Mouse (Mus musculus): ENCODE data around the gene Adamts20. TPM values are rescaled to one million over a fixed set of nuclear protein-coding genes. Genes with fewer than 3 reads are reported as not detected.
A peak's percentile ranks its signal among the peaks of the same experiment; 100 is the strongest.

Gene Adamts20
- total RNA-seq, 2 experiments from 2014 or later: 11.1 to 14.0 TPM

- peak; percentile 25 to 72 for DNase-seq (ENCODE audit: low spot score in 2 of 2)
These were observed 210.9 kb downstream of the Adamts20 start for GRCm38 (mm10) chr15:94254091-94254860.

- DNase-seq (ENCODE audit: low spot score in 2 of 2): peak in 1 of 2 experiments; percentile 76
These were observed 212.1 kb downstream of the Adamts20 start for GRCm38 (mm10) chr15:94252962-94253712.

DNA sequence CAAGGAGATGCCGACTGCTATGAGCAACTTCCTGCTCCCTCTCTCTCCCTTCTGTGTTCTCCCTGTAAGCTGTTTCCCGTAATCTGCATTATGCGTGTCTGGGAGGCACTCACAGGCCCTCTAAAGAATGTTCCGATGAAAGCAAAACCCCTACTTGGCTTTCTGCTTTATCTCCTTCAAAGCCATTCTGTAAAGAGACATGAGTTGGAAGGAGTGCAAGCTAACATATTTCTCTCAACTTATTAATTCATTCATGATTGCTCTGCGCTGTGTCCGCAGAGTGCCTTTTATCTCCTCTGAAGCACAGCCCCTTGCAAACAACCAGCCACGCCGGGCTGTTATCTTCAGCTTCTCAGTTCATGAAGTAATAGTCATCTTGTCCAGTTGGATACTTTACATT is 215.5 kb downstream of the Adamts20 start:
- DNase-seq (ENCODE audit: low spot score in 2 of 2): no peak

GRCm38 (mm10) chr15:94248386-94248785 is 216.8 kb downstream of the Adamts20 start:
- DNase-seq (ENCODE audit: low spot score in 2 of 2): no peak

DNA sequence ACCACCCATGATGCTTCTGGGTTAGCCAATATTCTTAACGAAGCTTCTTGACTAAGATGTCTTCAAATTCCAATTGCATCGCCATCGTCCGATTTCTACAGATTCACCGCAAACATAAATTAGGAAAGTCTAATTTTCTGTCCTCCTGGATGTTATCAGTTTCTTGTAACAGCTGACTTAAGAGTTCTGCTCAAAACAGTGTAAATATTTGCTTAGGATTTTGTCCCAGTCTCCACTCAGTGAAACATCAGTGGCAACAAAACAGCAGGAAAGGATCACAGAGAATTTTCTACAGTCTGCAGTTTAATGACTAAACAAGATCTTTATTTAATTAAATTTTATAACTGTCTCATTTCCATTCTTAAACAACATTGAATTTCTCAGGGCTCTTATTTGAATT is 218.5 kb downstream of the Adamts20 start:
- no peak for DNase-seq (ENCODE audit: low spot score in 2 of 2)

DNA sequence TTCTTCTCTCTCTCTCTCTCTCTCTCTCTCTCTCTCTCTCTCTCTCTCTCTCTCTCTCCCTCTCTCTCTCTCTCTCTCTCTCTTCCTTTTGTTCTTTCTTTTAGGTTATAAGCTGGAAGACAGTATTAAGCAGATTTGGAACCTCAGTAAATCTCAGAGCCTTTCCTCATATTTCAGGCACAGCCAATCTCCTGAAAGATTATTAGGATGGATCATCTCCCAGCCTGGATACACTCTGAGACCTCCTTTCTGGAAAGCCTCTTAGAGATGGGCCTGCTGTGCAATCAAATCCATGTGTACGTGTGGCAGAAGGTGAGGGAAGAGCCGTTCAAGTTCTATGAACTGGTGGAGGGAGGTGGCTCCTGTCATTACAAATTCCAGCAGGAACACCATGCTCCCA is 220.9 kb downstream of the Adamts20 start:
- no peak for DNase-seq (ENCODE audit: low spot score in 2 of 2)

GRCm38 (mm10) chr15:94242133-94242532 is 223.1 kb downstream of the Adamts20 start:
- no peak for DNase-seq (ENCODE audit: low spot score in 2 of 2)

- no peak for DNase-seq (ENCODE audit: low spot score in 2 of 2)
These were observed 225.6 kb downstream of the Adamts20 start for GRCm38 (mm10) chr15:94239637-94240036.

- DNase-seq (ENCODE audit: low spot score in 2 of 2): no peak
These were observed 226.1 kb downstream of the Adamts20 start for GRCm38 (mm10) chr15:94239127-94239526.

- no peak for DNase-seq (ENCODE audit: low spot score in 2 of 2)
These were observed 227.0 kb downstream of the Adamts20 start for GRCm38 (mm10) chr15:94238058-94238876.

GRCm38 (mm10) chr15:94236726-94237125 is 228.5 kb downstream of the Adamts20 start:
- DNase-seq (ENCODE audit: low spot score in 2 of 2): no peak

- DNase-seq (ENCODE audit: low spot score in 2 of 2): no peak
These were observed 229.1 kb downstream of the Adamts20 start for GRCm38 (mm10) chr15:94236121-94236520.

- no peak for DNase-seq (ENCODE audit: low spot score in 2 of 2)
These were observed 230.0 kb downstream of the Adamts20 start for GRCm38 (mm10) chr15:94235190-94235589.

GRCm38 (mm10) chr15:94231246-94231645 is 234.0 kb downstream of the Adamts20 start:
- DNase-seq (ENCODE audit: low spot score in 2 of 2): no peak

- DNase-seq (ENCODE audit: low spot score in 2 of 2): no peak
These were observed 237.8 kb downstream of the Adamts20 start for GRCm38 (mm10) chr15:94227388-94227787.

- DNase-seq (ENCODE audit: low spot score in 2 of 2): no peak
These were observed 242.1 kb downstream of the Adamts20 start for GRCm38 (mm10) chr15:94223101-94223500.

GRCm38 (mm10) chr15:94220686-94221085 is 244.5 kb downstream of the Adamts20 start:
- peak in 1 of 2 experiments; percentile 28 for DNase-seq (ENCODE audit: low spot score in 2 of 2)

Measured in layer of hippocampus, adult 18-20 months (tissue).